Mouse (Mus musculus): Measurements from ENCODE around the gene Itch.
"Not testable (repeated sequence)": the region's sequence is repeated elsewhere in the genome, so short reads cannot be mapped to it uniquely, and the experiment has no call there.

Gene Itch

DNA sequence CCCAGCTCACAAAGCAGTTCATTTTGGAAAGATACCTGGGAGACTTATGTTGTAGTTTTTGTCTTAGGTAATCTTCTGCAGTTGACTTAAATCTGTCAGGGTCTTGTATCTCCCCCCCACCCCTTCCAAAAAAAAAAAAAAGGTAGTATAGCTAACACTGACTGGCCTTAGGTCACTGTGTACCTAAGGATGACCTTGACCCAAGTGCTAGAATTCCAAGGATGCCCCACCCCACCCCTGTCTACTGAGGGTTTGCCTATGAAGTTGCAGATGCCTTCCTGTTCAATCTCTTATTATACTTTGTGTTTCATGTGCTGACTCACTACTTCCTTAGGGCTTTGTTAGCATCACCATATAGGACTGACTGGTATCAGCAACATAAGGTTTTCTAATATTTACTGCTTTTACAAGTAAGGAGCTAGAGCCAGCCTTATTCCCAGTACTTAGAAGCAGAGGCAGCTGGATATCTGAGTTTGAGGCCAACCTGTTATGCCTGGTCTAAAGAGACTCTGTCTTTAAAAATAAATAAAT is 8.8 kb downstream of the Itch start:
- in situ Hi-C loops (cut with MboI, MseI): no loop called here

DNA sequence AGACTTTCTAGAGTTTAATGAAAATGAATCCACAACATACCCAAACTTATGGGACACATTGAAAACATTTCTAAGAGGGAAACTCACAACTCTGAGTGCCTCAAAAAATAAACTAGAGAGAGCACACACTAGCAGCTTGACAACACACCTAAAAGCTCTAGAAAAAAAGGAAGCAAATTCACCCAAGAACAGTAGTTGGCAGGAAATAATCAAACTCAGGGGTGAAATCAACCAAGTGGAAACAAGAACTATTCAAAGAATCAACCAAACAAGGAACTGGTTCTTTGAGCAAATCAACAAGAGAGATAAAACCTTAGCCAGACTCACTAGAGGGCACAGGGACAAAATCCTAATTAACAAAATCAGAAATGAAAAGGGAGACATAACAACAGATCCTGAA is 16.0 kb downstream of the Itch start:
- in situ Hi-C loops (cut with MboI, MseI): not testable (repeated sequence)

DNA sequence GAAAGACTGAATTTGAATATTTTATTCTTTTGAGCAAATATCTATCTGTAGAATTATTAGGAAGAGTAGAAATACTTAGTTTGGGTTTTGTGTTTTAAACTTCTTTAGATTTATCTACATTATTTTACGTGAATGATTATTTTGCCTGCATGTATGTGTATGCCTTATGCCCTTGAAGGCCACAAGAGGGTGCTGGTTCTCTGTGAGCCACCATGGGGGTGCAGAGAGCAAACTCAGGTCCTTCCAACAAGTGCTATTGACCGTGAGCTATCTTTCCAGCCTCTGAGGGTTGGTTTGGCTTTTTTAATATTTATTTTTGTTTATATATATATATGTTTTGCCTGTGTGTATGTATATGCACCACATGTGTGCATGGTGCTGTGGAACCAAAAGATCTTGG is 74.1 kb downstream of the Itch start:
- in situ Hi-C loops (cut with MboI, MseI): no loop called here

DNA sequence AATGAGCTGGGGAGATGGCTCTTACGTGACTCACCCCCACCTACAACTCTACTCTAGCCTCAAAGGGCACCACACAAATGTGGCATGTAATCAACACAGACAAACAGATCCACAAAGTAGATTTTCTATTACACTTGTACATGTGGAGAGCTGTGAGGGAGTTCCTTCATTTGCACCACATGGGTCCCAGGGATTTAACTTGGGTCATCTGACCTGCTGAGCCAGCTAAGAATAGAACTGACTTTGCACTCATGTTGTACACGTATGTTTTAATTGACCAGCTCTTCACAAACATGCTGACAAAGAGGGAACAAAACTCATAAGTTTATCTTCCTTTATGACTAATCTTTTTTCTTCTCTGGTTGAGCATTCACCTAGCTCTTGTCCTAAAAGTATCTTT is 89.8 kb downstream of the Itch start:
- in situ Hi-C loops (cut with MboI, MseI): no loop called here

DNA sequence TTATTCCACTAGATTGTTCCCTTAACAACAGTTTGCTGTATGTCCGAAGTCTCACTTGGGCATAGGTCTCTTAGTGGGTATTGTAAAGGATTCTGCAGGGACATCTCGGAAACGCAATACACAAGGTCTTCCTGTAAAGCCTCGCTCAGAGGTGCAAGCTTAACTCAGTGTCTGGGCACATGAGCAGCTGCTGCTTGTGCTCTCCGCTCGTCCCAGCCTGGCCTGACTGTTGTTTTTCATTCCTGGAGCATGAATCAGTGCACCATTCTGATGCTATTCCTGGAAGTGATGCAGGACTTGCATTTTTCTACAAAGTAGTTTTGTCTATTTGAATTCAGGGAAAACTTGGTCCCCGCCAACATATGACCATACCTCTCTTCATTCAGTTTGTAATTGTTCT is 91.4 kb downstream of the Itch start:
- in situ Hi-C loops (cut with MboI, MseI): no loop called here

DNA sequence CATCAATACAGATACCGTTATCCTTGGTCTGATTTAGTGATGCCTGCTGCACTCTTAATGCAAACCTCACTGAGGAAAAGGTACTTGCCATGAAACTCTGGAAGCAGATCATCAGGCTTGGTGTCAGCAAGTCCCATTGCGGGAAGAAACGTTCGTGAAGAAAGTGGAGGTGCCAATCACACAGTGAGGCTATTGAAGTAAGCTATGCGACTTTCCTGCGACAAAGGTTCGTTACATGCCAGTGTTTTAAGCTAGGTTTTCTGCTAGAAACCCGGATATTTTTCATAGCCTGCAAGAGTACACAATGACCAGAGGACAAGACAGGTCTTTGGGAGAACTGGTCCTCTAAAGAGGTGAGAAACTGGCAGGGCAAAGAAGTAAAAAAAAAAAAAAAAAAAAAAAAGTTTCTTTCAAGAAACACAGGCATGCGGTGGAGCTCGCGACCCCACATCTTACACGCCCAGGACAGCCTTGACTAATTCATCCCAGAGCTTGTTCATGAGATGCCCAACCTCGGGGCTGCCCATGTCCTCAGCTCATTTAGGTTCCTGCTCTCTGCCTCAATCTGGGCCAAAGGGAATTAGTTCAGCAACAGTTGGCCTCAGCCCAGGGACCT is 102.5 kb downstream of the Itch start:
- in situ Hi-C loops (cut with MboI, MseI): loop anchor here (10.0 kb wide), 1 partner anchor 149 kb away; the partner anchor contains the start of gene Trp53inp2

DNA sequence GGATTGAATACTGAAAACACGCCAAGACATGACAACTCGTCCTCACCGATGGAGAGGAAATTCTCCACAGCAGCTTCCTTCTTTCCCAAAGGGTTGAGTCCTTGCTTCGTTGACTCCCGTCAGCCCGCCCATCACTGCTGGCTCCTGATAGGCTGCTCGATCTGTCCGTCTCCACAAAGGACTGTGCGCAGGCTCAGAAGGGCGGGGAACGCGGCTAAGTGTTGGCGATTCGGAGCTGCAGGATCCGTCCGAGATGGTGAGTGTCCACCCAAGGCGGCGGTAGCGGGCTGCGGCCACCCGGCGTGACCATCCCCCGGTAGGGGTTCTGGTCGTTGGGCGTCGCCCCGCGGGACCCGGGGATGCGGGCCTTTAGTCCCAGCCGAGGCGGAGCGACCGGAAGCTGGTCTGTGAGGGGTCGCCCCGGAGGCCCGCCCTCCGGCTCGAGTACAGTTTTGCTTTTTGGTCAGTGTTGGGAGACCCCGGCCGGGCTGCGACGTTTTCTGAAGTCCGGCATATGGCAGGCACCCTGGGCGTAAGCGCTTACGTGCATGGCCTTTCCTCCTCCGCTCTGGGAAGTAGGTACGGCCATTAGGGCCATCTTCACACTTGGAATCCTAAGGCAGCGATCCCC is 103.2 kb downstream of the Itch start, which contains the start of gene Dynlrb1:
Gene Dynlrb1 (plus strand): TSS at position 172 of the 631 bp plus-strand sequence.
- in situ Hi-C loops (cut with MboI, MseI): loop anchor here (10.0 kb wide), 1 partner anchor 148 kb away; the partner anchor contains the start of gene Trp53inp2

DNA sequence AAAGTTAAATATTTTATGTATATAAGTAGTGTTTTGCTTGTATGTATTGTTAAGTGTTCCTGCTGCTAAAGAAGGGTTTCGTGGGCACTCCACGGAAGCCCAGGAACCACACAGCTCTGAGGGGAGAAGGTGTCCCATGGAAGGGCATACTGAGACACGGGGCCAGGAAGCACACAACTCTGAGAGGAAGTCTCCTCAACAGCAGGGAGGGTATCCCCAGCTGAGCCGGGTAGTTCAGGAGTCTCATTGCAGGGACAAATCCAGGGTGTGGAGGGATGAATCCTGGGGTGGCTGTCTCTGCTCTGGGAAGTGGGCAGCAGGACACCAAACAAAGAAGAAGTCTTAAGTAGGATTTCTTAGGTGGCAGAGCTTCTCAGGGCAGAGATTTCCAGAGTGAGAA is 104.0 kb downstream of the Itch start:
- in situ Hi-C loops (cut with MboI, MseI): loop anchor here (10.0 kb wide), 1 partner anchor 148 kb away; the partner anchor contains the start of gene Trp53inp2

DNA sequence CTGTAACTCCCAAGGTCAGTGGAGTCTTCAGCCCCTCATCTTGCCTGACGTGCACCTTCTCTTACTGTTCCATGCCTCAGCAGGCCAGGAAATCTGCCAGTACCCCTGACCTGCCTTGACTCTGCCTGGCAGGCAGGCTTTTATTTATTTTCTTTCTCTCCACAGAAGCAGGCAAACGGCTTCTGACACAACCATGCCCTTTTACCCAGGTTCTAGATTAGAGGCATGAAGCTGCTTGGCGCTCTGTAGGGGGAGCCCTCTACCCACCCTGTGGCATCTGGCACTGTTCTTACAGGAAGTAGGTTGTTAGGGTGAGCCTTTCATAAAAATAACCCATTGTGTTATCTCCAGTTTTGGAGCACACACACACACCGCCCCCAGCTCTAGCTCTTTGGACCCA is 107.6 kb downstream of the Itch start:
- in situ Hi-C loops (cut with MboI, MseI): loop anchor here (10.0 kb wide), 1 partner anchor 1846 kb away; no protein-coding TSS in a partner anchor

DNA sequence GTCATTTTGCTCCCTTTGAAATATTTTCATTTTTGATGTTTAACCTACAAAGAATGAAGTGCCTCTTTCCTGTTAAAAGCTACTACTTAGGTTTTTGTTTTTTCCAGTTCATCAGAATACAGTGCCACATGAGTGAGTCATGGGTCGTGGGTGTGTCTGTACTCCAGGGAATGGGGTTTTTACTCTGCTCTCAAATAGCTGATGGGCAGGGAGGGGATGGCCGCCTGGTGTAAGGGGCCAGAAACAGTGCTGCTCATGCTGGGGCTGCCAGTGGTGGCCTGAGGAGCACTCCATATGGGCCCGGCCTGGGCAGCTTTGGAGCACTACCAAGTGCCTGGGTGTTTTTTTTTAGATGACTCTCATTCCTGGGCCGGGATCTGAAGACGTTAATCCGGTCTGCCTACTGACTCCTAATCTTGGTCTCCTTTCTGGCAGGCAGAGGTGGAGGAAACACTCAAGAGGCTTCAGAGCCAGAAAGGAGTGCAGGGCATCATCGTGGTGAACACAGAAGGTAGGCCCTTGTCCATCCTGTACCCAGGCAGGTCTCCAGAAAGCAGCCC is 109.1 kb downstream of the Itch start:
- in situ Hi-C loops (cut with MboI, MseI): loop anchor here (10.0 kb wide), 1 partner anchor 1848 kb away; no protein-coding TSS in a partner anchor

DNA sequence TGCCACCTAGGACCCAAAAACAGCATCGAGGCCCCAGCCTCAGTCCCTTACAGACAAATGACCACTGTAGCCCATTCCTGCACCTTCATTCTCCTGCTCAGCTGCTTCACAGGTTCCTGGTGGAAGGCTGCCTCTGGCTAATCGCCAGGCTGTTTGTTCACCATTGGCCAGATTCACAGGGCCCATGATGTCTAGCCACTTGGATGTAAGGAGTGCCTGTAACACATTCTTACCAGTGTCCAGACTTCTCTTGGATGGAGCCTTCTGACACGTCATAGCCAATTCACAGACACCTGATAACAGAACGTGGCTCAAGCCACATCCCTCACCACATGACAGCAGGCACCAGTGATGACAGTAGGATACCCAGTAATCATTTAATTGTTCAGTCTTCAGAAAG is 112.9 kb downstream of the Itch start:
- in situ Hi-C loops (cut with MboI, MseI): loop anchor here (10.0 kb wide), 1 partner anchor 1851 kb away; no protein-coding TSS in a partner anchor

DNA sequence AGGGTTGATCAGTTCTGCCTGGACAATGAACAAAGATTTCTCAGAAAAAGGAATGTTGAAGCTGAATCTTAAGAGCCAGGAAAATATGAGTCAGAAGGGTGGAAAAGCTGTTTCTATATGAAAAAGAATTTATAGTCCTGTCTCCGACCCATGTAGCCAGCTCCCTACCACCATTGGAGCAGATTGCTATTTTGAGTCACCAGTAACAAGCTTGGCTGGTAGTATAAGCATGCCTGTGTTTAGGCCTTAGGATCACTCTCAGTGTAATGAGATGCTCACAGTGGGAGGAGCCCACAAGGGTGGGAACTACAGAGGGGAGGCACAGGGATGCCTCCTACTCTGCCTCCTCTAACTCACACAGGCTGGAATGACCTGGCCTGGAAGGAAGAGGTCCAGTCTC is 114.9 kb downstream of the Itch start:
- in situ Hi-C loops (cut with MboI, MseI): loop anchor here (10.0 kb wide), 1 partner anchor 1853 kb away; no protein-coding TSS in a partner anchor

DNA sequence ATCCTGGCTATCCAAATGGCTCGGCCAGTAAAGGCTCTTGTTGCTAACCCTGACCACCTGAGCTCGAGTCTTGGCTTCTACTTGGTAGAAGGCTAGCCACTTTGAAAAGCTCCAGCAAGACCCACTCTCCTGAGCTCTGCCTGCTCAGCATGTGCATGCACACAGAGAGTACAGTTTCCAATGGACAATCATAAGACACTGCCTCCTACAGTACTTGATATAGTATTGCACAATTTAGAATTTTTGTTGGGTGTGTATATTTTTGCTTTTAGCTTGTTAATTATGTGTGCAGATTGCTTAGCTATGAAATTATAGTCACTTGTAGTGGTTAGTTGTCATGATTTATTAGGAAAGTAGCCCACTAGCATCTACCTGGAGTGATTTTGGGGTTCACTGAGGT is 115.4 kb downstream of the Itch start:
- in situ Hi-C loops (cut with MboI, MseI): loop anchor here (10.0 kb wide), 1 partner anchor 1854 kb away; no protein-coding TSS in a partner anchor

DNA sequence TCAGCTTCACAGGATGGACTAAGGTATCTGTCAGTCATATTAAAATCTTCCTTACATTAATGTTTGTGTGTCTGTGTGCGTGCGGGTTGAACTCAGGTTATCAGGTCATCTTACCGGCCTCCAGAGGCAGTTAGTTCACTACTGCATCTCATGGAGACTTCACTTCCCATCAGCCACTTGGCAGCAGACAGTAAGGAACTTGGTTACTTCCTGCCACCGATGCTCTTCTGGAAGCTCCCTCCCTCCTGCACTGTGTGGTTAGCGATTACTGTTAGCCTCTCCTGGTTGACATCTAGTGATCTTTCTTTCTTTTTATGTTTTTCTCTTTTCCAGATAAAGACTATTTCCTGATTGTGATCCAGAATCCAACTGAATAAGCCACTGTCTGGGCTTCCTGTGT is 116.3 kb downstream of the Itch start:
- in situ Hi-C loops (cut with MboI, MseI): loop anchor here (10.0 kb wide), 1 partner anchor 1855 kb away; no protein-coding TSS in a partner anchor

DNA sequence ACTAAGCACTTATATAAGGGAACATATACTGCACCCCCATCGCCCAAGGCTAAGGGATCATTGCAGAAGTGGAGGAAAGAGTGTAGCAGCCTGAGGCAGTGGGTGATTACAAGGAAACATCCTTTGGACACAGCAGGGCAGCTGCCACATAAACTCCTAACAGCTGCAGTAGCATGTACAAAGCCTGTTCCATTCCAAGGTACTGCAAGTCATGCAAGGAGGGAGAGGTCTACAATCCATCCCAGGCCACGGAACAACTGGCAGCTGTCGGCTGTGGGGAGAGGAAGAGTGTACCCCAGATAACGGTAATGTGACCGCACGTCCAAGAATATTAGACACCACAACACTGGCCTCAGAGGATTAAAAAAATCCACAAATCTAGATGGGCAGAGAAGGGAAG is 132.2 kb downstream of the Itch start:
- in situ Hi-C loops (cut with MboI, MseI): no loop called here

DNA sequence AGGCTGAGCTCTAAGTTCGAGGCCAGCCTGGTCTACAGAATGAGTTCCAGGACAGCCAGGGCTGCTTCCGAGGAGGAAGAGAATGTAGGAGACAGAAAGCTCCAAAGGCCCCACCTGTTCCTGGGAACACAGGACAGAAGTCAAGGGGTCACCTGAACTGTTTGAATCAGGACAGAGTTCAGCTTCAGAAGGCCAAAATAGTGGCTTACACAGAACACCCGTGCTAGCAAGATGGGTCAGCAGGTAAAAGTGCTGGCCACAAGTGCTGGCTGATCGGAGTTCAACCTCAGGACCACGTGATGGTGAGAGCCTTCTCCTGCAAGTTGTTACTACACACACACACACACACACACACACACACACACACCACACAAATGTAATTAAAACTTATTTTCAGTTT is 133.6 kb downstream of the Itch start:
- in situ Hi-C loops (cut with MboI, MseI): no loop called here

DNA sequence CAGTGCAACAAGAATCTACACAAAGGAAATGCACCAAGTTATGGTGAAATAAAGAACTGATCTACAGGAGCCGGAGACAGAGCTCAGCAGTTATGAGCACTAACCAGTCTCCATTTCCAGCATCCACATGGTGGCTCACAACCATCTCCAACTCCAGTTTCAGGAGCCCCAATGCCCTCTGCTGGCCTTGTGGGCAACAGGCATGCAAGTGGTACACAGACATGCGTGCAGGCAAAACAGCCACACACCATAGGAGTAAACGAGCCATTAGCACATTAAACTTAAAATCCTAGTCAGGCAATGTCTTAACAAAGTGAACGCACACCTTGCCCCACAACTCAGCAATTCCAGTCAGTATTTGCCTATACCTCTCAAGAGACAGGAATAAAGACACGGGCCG is 138.6 kb downstream of the Itch start:
- in situ Hi-C loops (cut with MboI, MseI): no loop called here

DNA sequence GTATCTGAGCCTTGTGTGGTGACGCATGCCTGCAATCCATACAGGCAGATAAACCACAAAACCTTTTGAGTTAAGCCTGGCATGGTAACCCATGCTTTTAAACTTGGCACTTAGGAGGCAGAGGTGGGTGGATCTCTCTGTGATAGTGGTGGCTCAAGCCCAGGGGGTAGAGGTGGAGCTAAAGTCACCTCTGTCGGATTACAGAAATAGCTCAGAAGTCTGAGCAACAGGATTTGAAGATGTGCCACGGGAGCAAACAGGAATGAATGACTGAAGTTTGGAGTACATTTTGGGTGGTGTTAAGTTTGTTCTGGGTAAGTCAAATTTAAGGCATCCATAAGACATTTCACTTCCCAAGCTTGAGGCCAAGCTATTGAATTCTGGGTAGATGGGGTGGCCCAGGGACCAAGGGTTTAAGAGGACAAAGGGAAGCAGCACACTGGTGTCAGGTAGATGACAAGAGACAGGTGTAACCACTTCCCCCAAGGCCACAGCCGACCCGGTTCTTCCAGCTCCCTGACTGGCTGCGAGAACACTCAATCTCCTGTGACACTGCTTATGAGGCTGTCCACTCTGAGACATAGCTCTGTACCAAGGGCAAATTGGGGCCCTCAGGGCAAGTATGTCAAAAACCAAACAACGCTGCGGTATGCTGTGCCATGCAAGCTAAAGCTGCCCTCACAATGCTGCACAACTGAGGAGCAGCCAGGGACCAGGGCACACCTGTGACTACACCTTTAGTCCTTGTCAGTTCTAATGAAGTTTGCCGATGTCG is 139.3 kb downstream of the Itch start:
- in situ Hi-C loops (cut with MboI, MseI): no loop called here

DNA sequence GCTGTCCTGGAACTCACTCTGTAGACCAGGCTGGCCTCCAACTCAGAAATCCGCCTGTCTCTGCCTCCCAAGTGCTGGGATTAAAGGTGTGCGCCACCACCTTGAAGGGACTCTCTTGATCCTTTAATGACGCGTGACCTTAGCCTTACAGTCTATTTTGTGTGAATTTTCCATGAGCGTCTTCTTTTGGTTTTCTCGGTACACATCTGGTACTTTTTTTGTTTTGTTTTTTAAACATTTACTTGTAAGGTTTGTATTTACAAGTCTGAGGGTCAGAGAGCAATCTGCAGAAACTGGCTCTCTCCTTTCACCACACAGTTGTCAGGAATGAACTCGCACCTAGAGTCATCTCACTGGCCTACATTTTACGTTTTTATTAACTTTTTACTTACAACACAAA is 140.3 kb downstream of the Itch start:
- in situ Hi-C loops (cut with MboI, MseI): no loop called here

DNA sequence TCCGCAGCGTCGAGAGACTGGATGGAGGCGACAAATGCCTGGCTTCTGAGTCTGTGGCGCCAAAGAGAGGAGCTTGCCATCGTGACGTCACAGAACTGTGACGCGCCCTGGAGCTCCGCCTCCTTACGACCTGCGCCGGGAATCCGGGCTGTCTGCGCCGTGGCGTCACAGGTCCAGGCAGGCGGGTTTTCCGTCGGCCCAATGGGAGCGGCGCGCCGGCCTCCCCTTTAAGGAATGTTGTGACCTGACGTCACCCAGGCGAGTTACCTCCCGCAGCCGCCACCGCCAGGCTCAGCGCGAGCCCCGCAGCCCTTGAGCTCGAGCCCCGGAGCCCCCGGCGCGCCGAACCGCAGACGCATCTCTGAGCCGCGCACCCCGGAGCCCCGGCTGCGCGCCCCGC is 142.9 kb downstream of the Itch start, which contains the start of gene Map1lc3a:
Gene Map1lc3a (plus strand): TSS at position 103 of the 400 bp plus-strand sequence.
- in situ Hi-C loops (cut with MboI, MseI): no loop called here

All from regulatory T cell (primary cell).